Mouse (Mus musculus) heart, adult 2 months (tissue): Measurements from ENCODE around the gene E130311K13Rik. TPM values are rescaled to one million over a fixed set of nuclear protein-coding genes. Genes with fewer than 3 reads are reported as not detected.

ENCODE experiments used
- DNase-seq, 2 experiments: peaks; one replicate each; pipeline ENCODE4 v3.0.0; 2021
- H3K27ac ChIP-seq: fragments of 200-600 bp; 2 replicates; pipeline ENCODE4 v1.8.1; 2022
- H3K27me3 ChIP-seq: fragments of 200-500 bp; 2 replicates; pipeline ENCODE4 v1.6.1; 2012; ENCODE audit warnings: mild to moderate bottlenecking, low read length, inconsistent platforms, mixed read lengths; ENCODE audit not compliant: control insufficient read depth, insufficient read depth
- H3K36me3 ChIP-seq: fragments of 200-500 bp; 2 replicates; pipeline ENCODE4 v1.6.1; 2012; ENCODE audit warnings: low read length, inconsistent platforms; ENCODE audit not compliant: control insufficient read depth, insufficient read depth
- H3K4me1 ChIP-seq: fragments of 200-500 bp; 2 replicates; pipeline ENCODE4 v1.6.1; 2011; ENCODE audit warnings: low read length; ENCODE audit not compliant: control insufficient read depth, insufficient read depth
- H3K4me3 ChIP-seq: fragments of 200-600 bp; 2 replicates; pipeline ENCODE4 v1.8.1; 2022
- H3K79me2 ChIP-seq: fragments of 200-500 bp; replicated peaks from 2 replicates; pipeline ENCODE4 v1.6.1; 2012; ENCODE audit warnings: mild to moderate bottlenecking, inconsistent platforms, low read length, moderate library complexity, mixed read lengths; ENCODE audit not compliant: control insufficient read depth, insufficient read depth
- H3K9ac ChIP-seq: fragments of 200-500 bp; 2 replicates; pipeline ENCODE4 v1.6.1; 2012; ENCODE audit warnings: low read depth, mild to moderate bottlenecking, control low read depth, inconsistent platforms, low read length, mixed read lengths
- CTCF ChIP-seq: fragments of 200-600 bp; IDR thresholded peaks from 2 replicates; pipeline ENCODE4 v1.8.1; 2022; ENCODE audit warnings: antibody characterized with exemption, mild to moderate bottlenecking, moderate library complexity
- EP300 ChIP-seq: fragments of 200-500 bp; IDR thresholded peaks from 2 replicates; pipeline ENCODE4 v1.6.1; 2011; ENCODE audit warnings: low read depth, low read length, control low read depth; ENCODE audit not compliant: insufficient read depth
- POLR2A ChIP-seq: fragments of 200-500 bp; IDR thresholded peaks from 2 replicates; pipeline ENCODE4 v1.6.1; 2011; ENCODE audit warnings: mild to moderate bottlenecking, low read depth, low read length, control low read depth; ENCODE audit not compliant: insufficient read depth
- WGBS: fragments of 180-500 bp; shearing (Covaris S2); methylation state at CpG from one replicate; pipeline ENCODE4 v1.1.7; 2018; 5-methylcytosine and 5-hydroxymethylcytosine counted together
- intact Hi-C: fragments of 180-260 bp; cut with DNase I; formaldehyde crosslinking; loops from one replicate; pipeline ENCODE4 v1.15.1; 2025
- long read RNA-seq: library from polyadenylated mRNA; stranded (forward); transcript quantifications from one replicate; pipeline ENCODE4 v2.0.0, GENCODE M21; 2021
- polyA plus RNA-seq: library from polyadenylated mRNA; depleted of rRNA; stranded (reverse); fragments of >200 nt; gene quantifications from 2 replicates; pipeline ENCODE4 v1.2.3, GENCODE M21; 2012; rRNA removed
- total RNA-seq, 2 experiments: library from RNA; stranded (reverse); gene quantifications; 2 replicates each; pipeline ENCODE4 v1.2.3; 2021

Gene E130311K13Rik
- total RNA-seq (10 to 100 TPM; 10.9 to 11.8 TPM), polyA plus RNA-seq (3.3 and 3.9 TPM in 2 replicates)
- long read RNA-seq, transcript E130311K13Rik-201 (5 exons, 1,640 nt), result major isoform, 11 of 13 reads
- long read RNA-seq, partial matches to known transcripts, result 1 of 13 reads
- long read RNA-seq, other reads (novel, unspliced or antisense), result 1 of 13 reads

- Histone ChIP-seq H3K4me3 (peak within 1 kb of the TSS; percentile 63), H3K27me3 (no peaks in the 10 kb centered on the region), H3K9ac (peak within 1 kb of the TSS; percentile 91), H3K79me2 (no peaks in the 10 kb centered on the region), H3K36me3 (no peaks in the 10 kb centered on the region), H3K27ac (peak within 1 kb of the TSS; percentile 97), H3K4me1 (no peaks in the 10 kb centered on the region)
- WGBS, result 5% methylated on average over 48 of the region's 48 CpGs
- peak; percentile 61 for TF ChIP-seq POLR2A
- TF ChIP-seq EP300, result no peak
- TF ChIP-seq CTCF, result no peak
- DNase-seq, result peak; percentile 92 to 95
- intact Hi-C loops, result loop anchor here (1.0 to 2.0 kb wide), 3 partner anchors 35 to 374 kb away; partner anchors contain the start of genes Gmps and Slc33a1
Observed at GRCm38 (mm10) chr3:63928878-63929859, at the start of gene E130311K13Rik. TSS of gene E130311K13Rik (minus strand) at chr3:63929472.

DNA sequence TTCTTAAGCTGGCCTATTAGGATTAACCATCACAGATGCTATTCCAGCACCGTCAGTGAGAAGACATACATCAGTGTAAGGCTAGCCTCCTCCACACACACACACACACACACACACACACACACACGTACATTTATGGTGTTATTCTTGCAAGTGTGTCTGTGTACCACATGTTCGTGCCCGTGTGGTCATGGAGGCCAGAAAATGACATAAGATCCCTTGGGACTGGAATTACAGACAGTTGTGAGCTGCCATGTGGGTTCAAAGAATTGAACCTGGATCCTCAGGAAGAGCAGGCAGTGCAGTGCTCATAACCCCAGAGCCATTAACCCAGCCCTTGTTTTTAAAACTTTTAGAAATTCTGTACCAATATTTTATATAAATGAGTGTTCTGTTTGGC lies 48.6 kb upstream of the E130311K13Rik start:
- Histone ChIP-seq H3K4me3 (no peak overlapping the region), H3K9ac (no peak overlapping the region; the same call in 1 of the 2 replicates), H3K79me2 (peaks cover 4% of the 10 kb centered on the region), H3K27ac (no peak overlapping the region), H3K27me3 (no peaks in the 10 kb centered on the region), H3K4me1 (peaks cover 6% of the 10 kb centered on the region), H3K36me3 (peaks cover 12% of the 10 kb centered on the region)
- TF ChIP-seq POLR2A (no peak), EP300 (no peak), CTCF (no peak)
- WGBS, result 63% methylated on average over 4 of the region's 4 CpGs
- no peak for DNase-seq
- intact Hi-C loops, result no loop called here

DNA sequence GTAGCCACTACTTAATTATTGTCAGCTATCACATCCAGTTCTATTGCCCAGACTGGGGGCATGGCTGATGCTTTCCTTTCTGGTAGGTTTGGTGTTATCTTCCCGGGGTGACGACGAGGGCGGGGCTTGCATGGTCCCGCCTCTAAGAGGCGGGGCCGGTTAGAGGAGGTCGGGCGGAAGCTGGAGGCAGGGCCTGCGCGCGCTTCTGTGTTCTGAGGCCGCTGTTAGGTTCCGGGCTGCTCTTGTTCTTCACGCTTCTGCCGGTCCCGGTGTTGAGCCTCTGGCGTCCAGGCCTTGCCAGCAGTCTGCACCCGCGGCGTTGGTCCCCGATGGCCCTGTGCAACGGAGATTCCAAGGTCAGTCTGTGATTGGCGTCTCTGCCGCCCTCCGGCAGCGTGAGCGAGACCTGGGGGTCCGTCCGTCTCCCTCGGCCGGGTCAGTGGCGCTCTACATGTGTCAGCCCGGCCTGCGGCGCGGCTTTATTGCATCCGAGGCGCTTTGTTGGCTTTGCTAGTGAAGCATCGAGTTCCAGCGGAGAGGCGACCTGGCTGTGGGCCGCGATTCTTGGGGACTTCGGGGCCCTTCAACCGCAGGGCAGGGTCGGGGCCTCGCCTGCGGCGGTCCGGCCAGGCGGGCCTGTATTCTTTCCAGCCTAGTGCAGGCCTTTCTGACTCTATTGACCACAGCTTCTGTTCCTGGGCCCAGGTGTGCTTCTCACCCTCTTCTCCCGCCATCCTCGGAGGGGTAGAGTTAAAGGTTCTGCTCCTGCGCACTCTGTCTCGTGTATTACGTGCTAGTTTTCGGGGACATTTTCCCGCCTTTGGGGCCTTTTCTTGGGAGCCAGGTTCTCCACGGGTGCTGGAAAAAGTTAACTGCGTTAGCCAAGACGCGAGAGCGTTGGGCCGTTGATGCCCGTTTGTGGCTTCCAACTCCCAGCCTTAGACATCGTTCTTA lies 47.0 kb upstream of the E130311K13Rik start, which contains the start of gene Gmps:
TSS of gene Gmps (plus strand) at position 152 of the 954 bp plus-strand sequence.
- Histone ChIP-seq H3K27me3 (no peaks in the 10 kb centered on the region), H3K79me2 (peaks cover 4% of the 10 kb centered on the region), H3K9ac (peak within 1 kb of the TSS; percentile 95), H3K36me3 (peaks cover 11% of the 10 kb centered on the region), H3K4me3 (peak within 1 kb of the TSS; percentile 79), H3K4me1 (peaks cover 6% of the 10 kb centered on the region), H3K27ac (peak within 1 kb of the TSS; percentile 90)
- under 1% methylated on average over 67 of the region's 67 CpGs for WGBS
- TF ChIP-seq EP300, result no peak
- peak; percentile 86 for TF ChIP-seq POLR2A
- DNase-seq, result peak; percentile 95 to 96
- intact Hi-C loops, result loop anchor here (1.0 kb wide), 2 partner anchors 12 to 47 kb away; partner anchors contain the start of genes E130311K13Rik and Slc33a1

DNA sequence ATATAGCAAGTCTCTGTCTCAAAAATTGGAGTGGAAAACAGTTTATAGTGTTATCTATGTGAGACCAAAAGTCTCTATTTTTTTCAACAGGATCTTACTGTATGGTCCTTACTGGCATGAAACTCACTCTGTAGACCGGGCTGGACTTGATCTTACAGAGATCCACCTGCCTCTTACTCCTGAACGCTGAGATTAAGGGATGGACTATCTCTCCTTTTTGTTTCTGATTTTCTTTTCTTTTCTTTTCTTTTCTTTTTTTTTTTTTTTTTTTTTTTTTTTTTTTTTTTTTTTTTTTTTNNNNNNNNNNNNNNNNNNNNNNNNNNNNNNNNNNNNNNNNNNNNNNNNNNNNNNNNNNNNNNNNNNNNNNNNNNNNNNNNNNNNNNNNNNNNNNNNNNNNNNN lies 36.7 kb upstream of the E130311K13Rik start:
- Histone ChIP-seq H3K27me3 (peaks cover 3% of the 10 kb centered on the region; the same call in 1 of the 2 replicates), H3K36me3 (peaks cover 9% of the 10 kb centered on the region), H3K9ac (no peak overlapping the region), H3K79me2 (no peaks in the 10 kb centered on the region), H3K4me3 (no peak overlapping the region), H3K27ac (no peak overlapping the region), H3K4me1 (peaks cover 7% of the 10 kb centered on the region)
- WGBS, result 78% methylated on average over 2 of the region's 2 CpGs
- intact Hi-C loops, result no loop called here
- DNase-seq, result no peak
- TF ChIP-seq POLR2A (no peak), EP300 (no peak), CTCF (no peak)

GRCm38 (mm10) chr3:63964922-63965249 lies 35.6 kb upstream of the E130311K13Rik start:
- Histone ChIP-seq H3K79me2 (no peaks in the 10 kb centered on the region), H3K27me3 (peaks cover 3% of the 10 kb centered on the region; the same call in 1 of the 2 replicates), H3K36me3 (peaks cover 10% of the 10 kb centered on the region), H3K4me3 (peak overlapping the region; percentile 77), H3K4me1 (peaks cover 7% of the 10 kb centered on the region), H3K27ac (peak overlapping the region; percentile 93), H3K9ac (no peak overlapping the region)
- DNase-seq, result no peak
- WGBS, result 76% methylated on average over 6 of the region's 6 CpGs
- intact Hi-C loops, result loop anchor here (1.0 kb wide), 2 partner anchors 11 to 36 kb away; partner anchors contain the start of genes E130311K13Rik and Gmps
- no peak for TF ChIP-seq POLR2A
- TF ChIP-seq CTCF, result no peak
- no peak for TF ChIP-seq EP300
